Mouse (Mus musculus): ENCODE measurements around the gene Chrm4.

DNA sequence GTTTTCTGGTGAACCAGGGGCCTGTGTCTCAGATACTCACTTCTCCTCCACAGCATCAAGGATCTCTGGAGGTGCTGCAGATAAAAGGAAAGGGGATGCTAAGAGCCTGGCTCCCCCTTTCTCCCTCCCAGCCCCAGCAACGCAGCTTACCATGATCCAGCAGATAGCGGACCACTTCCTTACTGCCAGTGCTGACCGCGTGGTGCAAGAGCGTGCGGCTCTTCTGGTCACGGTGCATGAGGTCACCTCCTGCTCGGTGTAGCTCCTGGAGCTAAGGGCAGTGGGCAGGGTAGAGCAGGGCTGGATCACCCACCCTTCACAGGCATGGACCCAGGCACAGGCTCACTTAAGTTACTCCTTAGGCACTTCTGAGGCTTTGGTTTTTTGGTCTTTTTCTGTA lies 7.0 kb downstream of the Chrm4 start:
- TF ChIP-seq CTCF (IDR thresholded peaks at IDR 0.05; ENCODE audit: insufficient read depth, low read depth, low read length): no peak
- TF ChIP-seq POLR2A (IDR thresholded peaks at IDR 0.05; ENCODE audit: insufficient read depth, low read depth, low read length): no peak
